Mouse (Mus musculus) heart, embryonic 12.5 days (tissue): ENCODE data around the gene Rnf208. TPM values are rescaled to one million over a fixed set of nuclear protein-coding genes. Genes with fewer than 3 reads are reported as not detected.

Source experiments
- ATAC-seq: fragments of 200-750 bp; cut with Nextera tagmentation; 2 replicates; pipeline ENCODE4 v1.8.0; 2017; ENCODE audit warnings: moderate TSS enrichment, moderate library complexity; ENCODE audit not compliant: insufficient number of reproducible peaks, low FRiP score
- H3K27ac ChIP-seq: fragments of 300-500 bp; sonication (generic); 2 replicates; pipeline ENCODE4 v1.5.1; 2016; ENCODE audit warnings: mild to moderate bottlenecking, moderate library complexity; ENCODE audit not compliant: poor library complexity, severe bottlenecking
- H3K27me3 ChIP-seq: fragments of 300-500 bp; sonication (generic); replicated peaks from 2 replicates; pipeline ENCODE4 v1.6.1; 2016; ENCODE audit warnings: mild to moderate bottlenecking, moderate library complexity
- H3K36me3 ChIP-seq: fragments of 300-500 bp; sonication (generic); 2 replicates; pipeline ENCODE4 v1.6.1; 2016; ENCODE audit warnings: mild to moderate bottlenecking, moderate library complexity
- H3K4me1 ChIP-seq: fragments of 300-500 bp; sonication (generic); replicated peaks from 2 replicates; pipeline ENCODE4 v1.6.1; 2016; ENCODE audit warnings: mild to moderate bottlenecking
- H3K4me2 ChIP-seq: fragments of 300-500 bp; sonication (generic); 2 replicates; pipeline ENCODE4 v1.6.1; 2016; ENCODE audit warnings: mild to moderate bottlenecking, moderate library complexity
- H3K4me3 ChIP-seq: fragments of 300-500 bp; sonication (generic); 2 replicates; pipeline ENCODE4 v1.5.1; 2016; ENCODE audit warnings: mild to moderate bottlenecking
- H3K9ac ChIP-seq: fragments of 300-500 bp; sonication (generic); 2 replicates; pipeline ENCODE4 v1.6.1; 2016; ENCODE audit warnings: mild to moderate bottlenecking, moderate library complexity
- H3K9me3 ChIP-seq: fragments of 300-500 bp; sonication (generic); replicated peaks from 2 replicates; pipeline ENCODE4 v1.6.1; 2016; ENCODE audit warnings: mild to moderate bottlenecking, moderate library complexity
- WGBS: fragments of 180-500 bp; shearing (Covaris S2); methylation state at CpG from one replicate; pipeline ENCODE4 v1.1.7; 2016; 5-methylcytosine and 5-hydroxymethylcytosine counted together
- polyA plus RNA-seq: library from polyadenylated mRNA; unstranded; fragments of >200 nt; fragmentation: Nextera tagmentation; extraction: Ambion mirVana; gene quantifications from 2 replicates; pipeline ENCODE4 v1.2.1, GENCODE M21; 2016

Gene Rnf208
- 6.5 and 7.6 TPM in 2 replicates for polyA plus RNA-seq

DNA sequence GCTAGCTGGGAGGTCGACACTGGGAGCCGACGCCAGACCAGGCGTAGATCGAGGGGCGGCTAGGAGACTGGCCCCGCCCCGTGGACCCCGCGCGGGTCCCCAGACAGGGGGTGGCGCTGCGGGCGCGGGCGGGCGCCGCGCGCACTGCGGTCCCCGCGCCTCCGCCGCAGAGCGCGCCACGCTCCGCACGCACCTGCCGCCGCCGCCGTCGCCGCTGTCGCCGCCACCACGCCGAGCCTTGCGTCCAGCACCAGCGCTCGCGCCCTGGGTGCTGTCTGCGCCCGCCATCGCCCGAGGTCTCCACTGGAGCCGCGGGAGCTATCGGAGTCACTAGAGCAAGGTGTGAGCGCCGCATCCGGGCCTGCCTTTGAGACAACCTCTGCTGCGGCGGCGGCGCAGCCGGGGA lies at the start of gene Rnf208, which contains the start of gene Cysrt1:
Rnf208 (plus strand) TSS at position 155 of the 406 bp plus-strand sequence.
Cysrt1 (minus strand) TSS at position 352 of the 406 bp plus-strand sequence.
- WGBS, result under 1% methylated on average over 59 of the region's 59 CpGs
- Histone ChIP-seq H3K4me2 (peak within 1 kb of the TSS; percentile 95), H3K27me3 (peaks cover 41% of the 10 kb centered on the region), H3K4me1 (peaks cover 25% of the 10 kb centered on the region), H3K36me3 (0 out of 2 replicates have a peak, but pooled peaks cover 12% of the 10 kb centered on the region), H3K9ac (peak within 1 kb of the TSS; percentile 66), H3K27ac (no peak within 1 kb of the TSS), H3K4me3 (peak within 1 kb of the TSS; percentile 60), H3K9me3 (no peaks in the 10 kb centered on the region)
- ATAC-seq, result no peak

DNA sequence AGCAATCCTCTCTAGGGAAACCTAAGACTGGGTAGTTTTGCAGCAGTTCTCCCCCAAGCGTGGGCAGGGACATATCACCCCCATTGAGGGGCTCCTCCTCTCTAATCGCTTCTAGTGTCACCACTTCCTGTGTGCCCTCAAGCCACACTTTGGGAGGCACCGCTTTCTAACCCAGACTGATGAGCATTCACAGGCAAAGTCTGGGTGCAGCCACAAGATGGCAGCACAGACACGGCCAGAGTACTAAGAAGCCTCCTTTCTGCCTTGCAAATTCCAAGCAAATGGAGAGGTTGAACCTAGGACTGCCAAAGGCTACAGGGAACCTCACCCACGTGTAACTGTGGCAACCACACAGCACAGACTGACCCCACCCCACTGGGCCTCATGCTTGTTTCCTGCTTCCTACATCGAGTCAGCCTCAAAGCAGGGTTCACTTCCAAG lies 48.7 kb upstream of the Rnf208 start:
- no peaks in the 10 kb centered on the region for H3K9me3 ChIP-seq
- peaks cover 40% of the 10 kb centered on the region for H3K4me1 ChIP-seq
- H3K4me3 ChIP-seq, result no peak overlapping the region
- 2% methylated on average over 6 of the region's 6 CpGs for WGBS
- peak overlapping the region; percentile 51 for H3K4me2 ChIP-seq
- peaks cover under 1% of the 10 kb centered on the region; the same call in 1 of the 2 replicates for H3K36me3 ChIP-seq
- ATAC-seq, result peak; percentile 61; the same call in 1 of the 2 replicates
- no peak overlapping the region for H3K27ac ChIP-seq
- H3K27me3 ChIP-seq, result peaks cover 17% of the 10 kb centered on the region
- H3K9ac ChIP-seq, result no peak overlapping the region

DNA sequence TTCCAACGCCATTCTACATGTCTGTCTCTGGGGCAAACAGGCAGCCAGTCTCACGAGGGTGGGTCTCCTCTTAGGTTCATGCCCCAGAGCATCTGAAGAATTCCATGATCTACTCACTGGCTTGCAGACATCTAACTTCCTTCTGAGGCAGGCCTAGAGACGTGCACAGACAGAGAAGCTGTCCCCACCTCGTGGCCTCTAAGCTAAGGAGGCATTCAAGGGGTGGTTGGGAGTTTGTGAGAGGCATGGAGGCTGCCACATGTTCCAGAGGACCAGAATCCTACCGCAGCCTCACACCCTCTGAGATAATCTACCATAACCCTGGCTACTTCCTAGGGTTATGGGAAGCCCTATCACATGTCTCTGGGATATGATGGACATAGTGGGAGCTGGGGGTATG lies 48.0 kb upstream of the Rnf208 start:
- Histone ChIP-seq H3K4me2 (peak overlapping the region; percentile 72; the same call in 1 of the 2 replicates), H3K4me3 (no peak overlapping the region), H3K9ac (0 out of 2 replicates have a peak overlapping the region, but pooled peaks have one; percentile 18), H3K27me3 (peaks cover 17% of the 10 kb centered on the region), H3K27ac (0 out of 2 replicates have a peak overlapping the region, but pooled peaks have one; percentile 14), H3K4me1 (peaks cover 42% of the 10 kb centered on the region), H3K36me3 (peaks cover 6% of the 10 kb centered on the region), H3K9me3 (no peaks in the 10 kb centered on the region)
- WGBS, result 67% methylated on average over 5 of the region's 5 CpGs
- no peak for ATAC-seq

DNA sequence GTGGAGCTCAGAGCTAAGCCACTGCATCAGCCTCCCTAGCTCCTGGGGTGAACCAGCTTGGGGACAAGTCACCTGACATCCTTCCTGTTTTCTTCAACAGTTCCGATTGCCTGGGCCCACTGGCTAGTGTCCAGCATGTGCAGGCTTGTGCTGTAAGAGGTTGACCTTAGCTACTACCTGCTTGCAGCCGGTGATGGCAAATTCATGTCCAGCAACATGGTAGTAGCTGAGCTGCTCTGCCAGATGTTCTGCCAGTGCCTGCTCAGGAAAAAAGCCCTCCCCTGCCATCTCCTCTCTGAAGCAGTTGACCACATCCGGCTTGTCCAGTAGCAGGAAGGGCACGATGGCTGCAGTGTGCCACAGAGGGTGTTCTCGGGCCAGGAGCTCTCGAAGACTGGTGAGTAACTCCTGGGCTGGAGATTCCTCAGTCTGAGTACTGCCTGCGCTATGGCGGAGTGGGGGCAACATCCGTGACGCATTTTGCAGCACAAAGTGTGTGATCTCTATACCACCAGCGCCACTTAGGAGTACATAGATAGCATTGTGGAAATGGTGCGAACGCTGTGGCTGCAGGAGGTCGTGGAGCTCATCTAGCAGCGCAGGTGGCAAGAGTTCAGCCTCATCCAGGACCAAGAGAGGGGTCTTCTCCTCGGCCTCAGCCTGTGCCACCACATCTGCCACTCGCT lies 47.4 kb upstream of the Rnf208 start:
- peak overlapping the region; percentile 40 for H3K4me3 ChIP-seq
- H3K4me2 ChIP-seq, result peak overlapping the region; percentile 72
- peaks cover 10% of the 10 kb centered on the region for H3K36me3 ChIP-seq
- H3K27ac ChIP-seq, result no peak overlapping the region
- peaks cover 42% of the 10 kb centered on the region for H3K4me1 ChIP-seq
- no peak for ATAC-seq
- peak overlapping the region; percentile 59; the same call in 1 of the 2 replicates for H3K9ac ChIP-seq
- H3K9me3 ChIP-seq, result no peaks in the 10 kb centered on the region
- 75% methylated on average over 17 of the region's 17 CpGs for WGBS
- peaks cover 17% of the 10 kb centered on the region for H3K27me3 ChIP-seq

DNA sequence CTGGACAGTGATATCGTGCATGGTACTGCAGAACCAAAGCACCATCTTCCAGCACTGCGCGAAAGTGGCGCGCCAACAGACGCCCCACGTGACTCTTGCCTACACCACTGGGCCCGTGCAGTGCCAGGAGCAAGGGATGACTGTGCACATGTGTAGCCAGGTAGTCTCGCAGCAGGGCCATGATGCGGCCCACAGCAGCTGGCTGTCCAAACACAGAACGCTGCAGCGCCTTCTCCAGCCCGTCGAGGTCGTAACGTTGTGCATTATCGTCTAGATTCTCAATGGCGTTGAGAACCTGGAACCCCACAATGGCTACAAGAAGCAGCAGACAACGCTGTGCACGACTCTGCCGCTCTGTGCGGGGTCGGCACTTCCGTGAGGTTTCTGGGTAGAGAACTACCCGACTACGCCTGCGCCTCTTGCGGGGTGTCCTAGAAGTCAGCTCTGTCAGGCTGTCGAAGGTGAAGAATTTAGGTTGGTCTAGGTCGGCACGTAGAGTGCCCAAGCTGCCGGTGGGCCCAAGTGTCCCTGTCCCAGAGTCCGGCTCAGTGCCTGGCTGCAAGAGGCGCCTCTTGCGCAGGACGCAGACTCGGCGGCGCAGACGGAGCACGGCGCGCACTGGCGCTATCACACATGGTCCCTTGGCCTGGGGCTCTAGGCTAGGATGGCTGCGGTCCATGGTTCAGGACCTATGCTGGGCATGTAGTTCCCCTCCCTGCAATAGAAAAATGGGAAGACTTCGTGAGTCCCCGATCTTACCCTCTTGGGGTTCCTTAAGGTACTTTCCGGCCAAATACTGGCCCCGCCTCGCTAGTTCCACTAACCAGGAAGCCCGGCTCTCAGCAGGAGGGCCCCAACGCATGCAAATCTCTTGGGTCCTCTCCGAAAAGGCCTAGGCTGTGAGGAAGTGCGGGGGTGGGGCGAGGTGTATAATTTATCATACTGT lies 46.6 kb upstream of the Rnf208 start:
- peak overlapping the region; percentile 59 for H3K9ac ChIP-seq
- H3K36me3 ChIP-seq, result peaks cover 19% of the 10 kb centered on the region
- 14% methylated on average over 55 of the region's 55 CpGs for WGBS
- ATAC-seq, result no peak
- H3K4me1 ChIP-seq, result peaks cover 42% of the 10 kb centered on the region
- peak overlapping the region; percentile 40 for H3K4me3 ChIP-seq
- H3K27ac ChIP-seq, result peak overlapping the region; percentile 62; the same call in 1 of the 2 replicates
- peaks cover 17% of the 10 kb centered on the region for H3K27me3 ChIP-seq
- peak overlapping the region; percentile 72 for H3K4me2 ChIP-seq
- H3K9me3 ChIP-seq, result no peaks in the 10 kb centered on the region

DNA sequence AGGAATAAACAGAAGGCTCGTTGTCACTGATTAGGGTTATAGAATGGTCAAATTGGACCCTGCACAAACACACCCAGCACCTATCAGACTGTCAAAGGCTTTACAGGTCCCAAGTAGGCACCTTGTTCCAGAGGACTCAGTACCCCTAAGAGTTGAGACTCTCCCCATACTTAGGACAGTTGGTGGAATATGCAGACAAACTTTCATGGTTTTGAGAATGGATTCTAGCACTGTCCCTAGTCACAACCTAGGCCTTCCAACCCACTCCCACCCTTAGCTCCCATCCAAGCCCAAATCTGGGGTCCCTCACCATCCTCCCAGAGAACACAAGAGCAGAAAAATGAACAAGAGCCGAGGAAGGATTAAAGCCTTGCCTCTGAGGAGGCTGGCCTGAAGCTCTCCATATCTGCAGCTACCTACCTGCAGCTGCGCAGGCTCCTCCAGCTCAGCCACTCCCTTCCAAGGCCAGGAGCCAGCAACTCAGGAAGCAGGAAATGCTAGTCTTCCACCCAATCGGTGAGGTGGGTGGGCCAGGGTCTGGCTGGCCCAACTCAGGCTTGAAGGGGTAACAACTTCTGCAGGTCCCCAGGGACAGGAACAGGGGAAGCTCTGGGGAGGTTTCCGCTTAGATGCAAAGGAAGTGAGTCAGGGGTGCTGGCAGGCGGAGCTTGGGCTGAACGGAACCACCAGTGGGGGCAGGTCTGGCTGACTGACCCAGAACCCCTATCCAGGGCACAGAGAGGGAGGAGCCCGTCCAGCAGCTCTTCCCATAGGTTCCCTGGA lies 45.7 kb upstream of the Rnf208 start, which contains the start of gene Tor4a:
Tor4a (minus strand) TSS at position 715 of the 783 bp plus-strand sequence.
- Histone ChIP-seq H3K4me3 (peak within 1 kb of the TSS; percentile 40), H3K27ac (peak within 1 kb of the TSS; percentile 62), H3K27me3 (peaks cover 17% of the 10 kb centered on the region), H3K36me3 (peaks cover 28% of the 10 kb centered on the region), H3K9ac (peak within 1 kb of the TSS; percentile 59), H3K4me1 (peaks cover 42% of the 10 kb centered on the region), H3K4me2 (peak within 1 kb of the TSS; percentile 72), H3K9me3 (no peaks in the 10 kb centered on the region)
- peak; percentile 74 for ATAC-seq
- 5% methylated on average over 8 of the region's 8 CpGs for WGBS

DNA sequence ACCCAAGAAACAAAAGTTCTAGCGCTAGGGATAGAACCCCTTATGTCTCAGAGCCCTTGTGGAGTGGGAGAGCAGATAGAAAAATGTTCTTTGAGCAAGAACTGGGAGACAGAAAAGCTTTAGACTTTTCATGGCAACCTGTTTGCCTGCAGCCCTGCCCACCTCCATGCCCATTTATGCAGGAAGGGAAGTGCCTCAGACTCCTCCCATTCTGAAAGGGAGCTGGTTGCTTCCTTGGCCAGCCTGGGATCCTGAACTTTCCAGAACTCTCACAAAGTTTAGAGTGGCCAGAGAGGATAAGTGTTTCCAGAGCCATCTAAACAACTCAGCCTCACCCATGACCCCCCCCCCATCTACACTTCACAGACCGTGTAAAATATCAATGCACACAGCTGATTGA lies 44.9 kb upstream of the Rnf208 start:
- H3K4me3 ChIP-seq, result no peak overlapping the region
- 28% methylated on average over 2 of the region's 2 CpGs for WGBS

DNA sequence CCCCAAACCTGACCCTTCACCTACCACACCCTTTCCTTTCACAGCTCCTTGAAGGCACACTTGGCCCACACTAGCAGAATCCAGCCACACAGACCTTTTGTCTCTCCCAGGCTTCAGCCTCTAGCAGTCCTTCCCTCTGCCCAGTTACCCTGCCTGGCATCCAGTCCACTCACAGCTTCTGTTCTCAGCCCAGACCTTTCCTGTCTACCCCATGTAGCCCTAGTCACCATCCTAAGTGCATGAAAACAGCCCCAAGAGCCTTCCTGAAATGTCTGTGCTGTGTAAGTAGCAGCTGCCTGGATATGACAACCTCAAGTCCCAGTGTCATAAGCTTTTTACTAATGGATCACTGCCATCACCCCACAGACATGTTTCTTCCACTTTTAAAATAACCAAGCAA lies 44.1 kb upstream of the Rnf208 start:
- H3K9me3 ChIP-seq, result no peaks in the 10 kb centered on the region
- H3K9ac ChIP-seq, result no peak overlapping the region
- H3K27me3 ChIP-seq, result peaks cover 17% of the 10 kb centered on the region
- H3K36me3 ChIP-seq, result peaks cover 43% of the 10 kb centered on the region
- peaks cover 42% of the 10 kb centered on the region for H3K4me1 ChIP-seq
- no peak for ATAC-seq
- no peak overlapping the region for H3K4me3 ChIP-seq
- no peak overlapping the region for H3K4me2 ChIP-seq
- peak overlapping the region; percentile 49; the same call in 1 of the 2 replicates for H3K27ac ChIP-seq

More for the DNA sequence above, 44.9 kb upstream of the Rnf208 start:
- Histone ChIP-seq H3K27ac (peak overlapping the region; percentile 62), H3K9ac (no peak overlapping the region), H3K4me2 (peak overlapping the region; percentile 72), H3K9me3 (no peaks in the 10 kb centered on the region), H3K36me3 (peaks cover 35% of the 10 kb centered on the region), H3K4me1 (peaks cover 42% of the 10 kb centered on the region), H3K27me3 (peaks cover 17% of the 10 kb centered on the region)
- ATAC-seq, result no peak

DNA sequence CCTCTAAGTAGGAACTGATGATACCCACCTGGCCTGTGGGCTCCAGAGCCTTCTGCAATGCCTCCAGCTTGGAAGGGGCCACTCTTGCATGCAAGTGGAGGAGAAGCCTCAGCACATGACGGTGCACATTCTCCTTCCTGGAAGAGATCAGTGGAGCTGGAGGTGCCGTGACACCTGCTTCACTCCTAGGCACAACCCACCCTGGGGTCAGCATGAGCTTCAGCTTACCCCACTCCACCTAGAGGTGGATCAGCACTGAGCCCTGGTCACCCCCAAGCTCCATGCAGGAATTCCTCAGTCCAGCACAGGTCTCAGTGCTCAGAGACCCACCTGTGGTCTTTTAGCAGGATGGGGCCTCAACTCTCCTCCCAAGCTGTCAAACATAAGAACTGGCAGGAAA lies 41.4 kb upstream of the Rnf208 start:
- ATAC-seq, result no peak
- H3K4me1 ChIP-seq, result peaks cover 20% of the 10 kb centered on the region
- H3K36me3 ChIP-seq, result peaks cover 70% of the 10 kb centered on the region
- H3K9me3 ChIP-seq, result no peaks in the 10 kb centered on the region
- WGBS, result 90% methylated on average over 2 of the region's 2 CpGs
- H3K4me2 ChIP-seq, result no peak overlapping the region
- H3K9ac ChIP-seq, result no peak overlapping the region
- no peak overlapping the region for H3K4me3 ChIP-seq
- 0 out of 2 replicates have a peak, but pooled peaks cover under 1% of the 10 kb centered on the region for H3K27me3 ChIP-seq
- H3K27ac ChIP-seq, result no peak overlapping the region

DNA sequence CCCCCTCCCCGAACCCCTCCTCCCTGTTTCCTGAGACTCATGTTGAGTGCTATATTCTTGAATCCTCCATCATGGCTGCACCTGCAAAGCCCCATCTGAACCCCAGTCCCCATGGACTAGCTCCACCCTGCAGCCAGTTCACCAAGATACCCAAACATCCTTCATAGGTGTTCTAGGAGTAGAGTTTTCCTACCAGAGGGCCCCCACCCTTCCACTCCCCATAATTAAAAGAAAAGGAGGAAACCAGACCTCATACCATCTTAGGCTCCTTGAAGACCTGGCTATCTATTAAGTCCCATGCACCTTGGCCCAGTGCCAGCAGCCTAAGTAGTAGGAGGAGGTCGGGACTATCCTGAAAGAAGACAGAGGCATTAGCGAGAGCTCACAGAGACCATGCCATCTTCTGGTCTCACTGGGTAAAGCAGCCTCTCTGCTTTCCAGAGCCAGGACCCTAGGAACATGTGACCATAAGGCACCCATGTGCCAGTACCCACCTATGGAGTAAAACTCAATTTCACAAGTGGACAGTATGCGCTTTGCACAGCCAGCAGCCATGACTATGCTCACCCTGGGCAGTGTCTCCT lies 38.3 kb upstream of the Rnf208 start:
- 0 out of 2 replicates have a peak, but pooled peaks cover 3% of the 10 kb centered on the region for H3K4me1 ChIP-seq
- no peak overlapping the region for H3K27ac ChIP-seq
- H3K36me3 ChIP-seq, result peaks cover 92% of the 10 kb centered on the region
- no peak overlapping the region for H3K4me3 ChIP-seq
- no peak overlapping the region for H3K9ac ChIP-seq
- 63% methylated on average over 4 of the region's 4 CpGs for WGBS
- no peak overlapping the region for H3K4me2 ChIP-seq
- ATAC-seq, result 0 out of 2 replicates have a peak, but pooled peaks have one; percentile 40
- no peaks in the 10 kb centered on the region for H3K27me3 ChIP-seq
- no peaks in the 10 kb centered on the region for H3K9me3 ChIP-seq
